Comparison of ENCODE assay signal across 9 mouse cellular contexts in the genomic region with DNA sequence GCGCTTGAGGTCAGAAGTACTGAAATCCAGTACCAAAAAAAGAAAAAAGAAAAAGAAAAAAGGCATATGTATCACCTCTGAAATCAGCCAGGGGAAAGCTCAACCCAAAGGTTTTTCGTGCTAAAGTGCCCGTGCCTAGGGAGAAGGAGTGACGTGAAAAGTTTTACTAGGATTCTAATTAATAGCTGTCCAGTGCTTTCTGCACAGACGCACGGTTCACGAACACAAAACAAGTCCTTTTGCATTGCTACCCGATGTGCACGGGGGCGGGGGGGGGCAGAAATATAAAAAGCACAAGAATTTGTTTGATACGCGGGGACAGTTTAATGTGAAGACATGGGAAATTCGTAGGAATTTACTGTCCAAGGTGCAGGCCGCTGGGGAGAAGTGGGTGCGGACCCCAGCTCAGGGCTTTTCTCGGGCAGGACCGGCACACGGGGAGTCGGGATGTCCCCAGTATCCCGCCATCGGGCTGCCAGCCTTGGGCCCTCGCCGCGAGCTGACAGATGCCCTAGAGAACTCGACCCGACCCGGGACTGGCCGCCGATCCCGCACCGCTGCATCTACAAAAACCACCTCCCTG. TPM values are rescaled to one million over a fixed set of nuclear protein-coding genes. Genes with fewer than 3 reads are reported as not detected.
A peak's percentile ranks its signal among the peaks of the same experiment; 100 is the strongest.
DNase-seq lines count a peak whose midpoint lies in the region; ATAC-seq and TF ChIP-seq lines count a peak whose summit lies in the region.
"Had no signal": no experiment of that assay in that cellular context is flagged by ENCODE, and none has a peak within 500 bp of the region (broad histone marks: within the 10 kb centered on the region; RNA-seq: fewer than 3 reads in every experiment).

No protein-coding gene starts in this region.

- in situ Hi-C loops in ES-E14 (cut with MboI; ENCODE audit: low sequenced_read_pairs in 2 of 2, unreplicated experiment in 2 of 2), result no loop called here

- intact Hi-C loops in left cerebral cortex, postnatal 25 days (cut with DNase I), result loop anchor here (5.0 kb wide), 1 partner anchor 48 kb away; a partner anchor contains a TSS

- H3K9me3 ChIP-seq in ES-E14 (ENCODE audit: control insufficient read depth, insufficient read depth, low read depth, low read length), result no peaks in the 10 kb centered on the region
- no peaks in the 10 kb centered on the region for H3K9me3 ChIP-seq in forebrain, embryonic 15.5 days
- no peaks in the 10 kb centered on the region for H3K9me3 ChIP-seq in limb, embryonic 14.5 days (ENCODE audit: control insufficient read depth, low read length)
- H3K9me3 ChIP-seq in stomach, embryonic 15.5 days, result no peaks in the 10 kb centered on the region

- DNase-seq in frontal cortex, postnatal 14 days (ENCODE audit: low spot score in 2 of 2), result no peak
- DNase-seq in ES-E14 (ENCODE audit: low read depth, low spot score), result no peak
- no peak for DNase-seq in limb, embryonic 14.5 days (ENCODE audit: low spot score)
- no peak for DNase-seq in c-Kit-positive CD71-positive TER-119-positive erythroid progenitor cells, embryonic 14.5 days (ENCODE audit: low spot score)
- no peak for DNase-seq in left cerebral cortex, postnatal 25 days (ENCODE audit: low spot score in 2 of 2)

- peak overlapping the region; percentile 80 for H3K4me2 ChIP-seq in forebrain, embryonic 15.5 days (replicated peaks)
- peak overlapping the region; percentile 75 for H3K4me2 ChIP-seq in limb, embryonic 14.5 days (replicated peaks; ENCODE audit: low read depth, low read length, severe bottlenecking)
- peak overlapping the region; percentile 70 for H3K4me2 ChIP-seq in stomach, embryonic 15.5 days

- 0 out of 2 replicates have a peak, but pooled peaks have one; percentile 95 for TF ChIP-seq POLR2A in limb, embryonic 14.5 days (IDR thresholded peaks at IDR 0.05; ENCODE audit: borderline replicate concordance, extremely low read depth, insufficient read depth, insufficient read length)

- peaks cover 0 to 4% of the 10 kb centered on the region in 2 experiments; a peak in 1 of 4 replicates for H3K4me1 ChIP-seq in ES-E14 (ENCODE audit: control insufficient read depth in 2 of 2, insufficient read depth in 2 of 2, low read length in 2 of 2, poor library complexity in 1 of 2)
- peaks cover 13% of the 10 kb centered on the region for H3K4me1 ChIP-seq in forebrain, embryonic 15.5 days
- H3K4me1 ChIP-seq in limb, embryonic 14.5 days (ENCODE audit: control insufficient read depth, insufficient read depth, low read length), result peaks cover 7% of the 10 kb centered on the region; the same call in 1 of the 2 replicates
- H3K4me1 ChIP-seq in stomach, embryonic 15.5 days, result no peaks in the 10 kb centered on the region

- peak overlapping the region; percentile 85 to 91 for H3K4me3 ChIP-seq in ES-E14 (ENCODE audit: insufficient read depth in 1 of 2, low read depth in 1 of 2, low read length in 2 of 2, poor library complexity in 1 of 2, severe bottlenecking in 1 of 2)
- H3K4me3 ChIP-seq in forebrain, embryonic 15.5 days, result peak overlapping the region; percentile 75
- peak overlapping the region; percentile 81 for H3K4me3 ChIP-seq in limb, embryonic 14.5 days (replicated peaks; ENCODE audit: low read length)
- H3K4me3 ChIP-seq in stomach, embryonic 15.5 days (replicated peaks), result peak overlapping the region; percentile 86

- H3K27me3 ChIP-seq in forebrain, embryonic 15.5 days, result no peaks in the 10 kb centered on the region
- H3K27me3 ChIP-seq in limb, embryonic 14.5 days (ENCODE audit: control insufficient read depth, insufficient read depth, low read length), result no peaks in the 10 kb centered on the region
- no peaks in the 10 kb centered on the region for H3K27me3 ChIP-seq in stomach, embryonic 15.5 days (replicated peaks)

- no peak overlapping the region for H3K27ac ChIP-seq in ES-E14 (ENCODE audit: insufficient read depth, low read depth, low read length, poor library complexity, severe bottlenecking)
- H3K27ac ChIP-seq in forebrain, embryonic 15.5 days (replicated peaks), result peak overlapping the region; percentile 39; the same call in 1 of the 2 replicates
- peak overlapping the region; percentile 56; the same call in 1 of the 2 replicates for H3K27ac ChIP-seq in limb, embryonic 14.5 days (replicated peaks; ENCODE audit: low read depth, low read length)
- H3K27ac ChIP-seq in stomach, embryonic 15.5 days, result no peak overlapping the region

- 1% methylated on average over 31 of the region's 31 CpGs for WGBS in forebrain, embryonic 15.5 days
- under 1% methylated on average over 31 of the region's 31 CpGs for WGBS in limb, embryonic 14.5 days
- 1% methylated on average over 31 of the region's 31 CpGs for WGBS in stomach, embryonic 15.5 days

- peak overlapping the region; percentile 93 for H3K9ac ChIP-seq in ES-E14 (ENCODE audit: insufficient read depth, low read depth, low read length, poor library complexity, severe bottlenecking)
- peak overlapping the region; percentile 91 for H3K9ac ChIP-seq in forebrain, embryonic 15.5 days (replicated peaks)
- H3K9ac ChIP-seq in limb, embryonic 14.5 days (ENCODE audit: low read depth, low read length, severe bottlenecking), result peak overlapping the region; percentile 93
- H3K9ac ChIP-seq in stomach, embryonic 15.5 days, result peak overlapping the region; percentile 62

- H3K36me3 ChIP-seq in ES-E14 (ENCODE audit: control insufficient read depth, insufficient read depth, low read length, poor library complexity, severe bottlenecking), result no peaks in the 10 kb centered on the region
- no peaks in the 10 kb centered on the region for H3K36me3 ChIP-seq in forebrain, embryonic 15.5 days
- H3K36me3 ChIP-seq in limb, embryonic 14.5 days (ENCODE audit: control insufficient read depth, insufficient read depth, low read length), result no peaks in the 10 kb centered on the region
- no peaks in the 10 kb centered on the region for H3K36me3 ChIP-seq in stomach, embryonic 15.5 days

- ATAC-seq in frontal cortex, adult (ENCODE audit: low TSS enrichment), result peak; percentile 22; the same call in 1 of the 2 replicates
- ATAC-seq in forebrain, embryonic 15.5 days (replicated peaks), result peak; percentile 73; the same call in 1 of the 2 replicates
- ATAC-seq in limb, embryonic 14.5 days (ENCODE audit: low FRiP score, low read depth), result no peak; the same call in 1 of the 2 replicates
- ATAC-seq in stomach, embryonic 15.5 days (ENCODE audit: insufficient read depth, low FRiP score, low read depth), result 0 out of 2 replicates have a peak, but pooled peaks have one; percentile 14

TF ChIP-seq in ES-E14, 5 proteins besides CTCF, POLR2A, EP300 and RAD21:
- TF ChIP-seq MAFK (IDR thresholded peaks at IDR 0.05; ENCODE audit: insufficient read depth, low read depth, low read length) (no peak), ZNF384 (IDR thresholded peaks at IDR 0.05; ENCODE audit: low read depth, low read length) (no peak), CHD2 (IDR thresholded peaks at IDR 0.05; ENCODE audit: low read depth, low read length) (no peak), ZC3H11A (IDR thresholded peaks at IDR 0.05; ENCODE audit: borderline replicate concordance, low read depth, low read length) (no peak)

RNA-seq across cellular contexts. Expression of a gene that starts 0.4 kb away (rescaled TPM):
- 1.2 and 1.6 TPM in 2 replicates for total RNA-seq in ES-E14 (2012; rRNA removed)
- 9.3 and 9.4 TPM in 2 replicates for polyA plus RNA-seq in forebrain, embryonic 15.5 days (2015; fragmentation: Nextera tagmentation; extraction: Ambion mirVana)
- 4.8 and 5.0 TPM in 2 replicates for polyA plus RNA-seq in limb, embryonic 14.5 days (2012; rRNA removed)
- polyA plus RNA-seq in limb, embryonic 14.5 days (2014; fragmentation: Nextera tagmentation; extraction: Ambion mirVana), result 3.8 and 4.6 TPM in 2 replicates
- polyA plus RNA-seq in stomach, embryonic 15.5 days (2015; fragmentation: Nextera tagmentation; extraction: Ambion mirVana), result 3.8 and 4.0 TPM in 2 replicates
- total RNA-seq in left cerebral cortex, postnatal 25 days (2021), result 1 to 10 TPM; 6.5 to 7.6 TPM

RNA-seq across cellular contexts. Expression of a gene that starts 38.8 kb away (rescaled TPM):
- total RNA-seq in ES-E14 (2012; rRNA removed), result 0.27 and 0.69 TPM in 2 replicates
- polyA plus RNA-seq in forebrain, embryonic 15.5 days (2015; fragmentation: Nextera tagmentation; extraction: Ambion mirVana), result not detected in 2 replicates
- not detected in 2 replicates for polyA plus RNA-seq in limb, embryonic 14.5 days (2012; rRNA removed)
- polyA plus RNA-seq in limb, embryonic 14.5 days (2014; fragmentation: Nextera tagmentation; extraction: Ambion mirVana), result not detected in 2 replicates
- not detected in 2 replicates for polyA plus RNA-seq in stomach, embryonic 15.5 days (2015; fragmentation: Nextera tagmentation; extraction: Ambion mirVana)
- total RNA-seq in left cerebral cortex, postnatal 25 days (2021), result not detected
- total RNA-seq: hematopoietic stem cell, adult 5-6 weeks had no signal

RNA-seq across cellular contexts. Expression of a gene that starts 45.8 kb away (rescaled TPM):
- 142 and 147 TPM in 2 replicates for total RNA-seq in ES-E14 (2012; rRNA removed)
- polyA plus RNA-seq in forebrain, embryonic 15.5 days (2015; fragmentation: Nextera tagmentation; extraction: Ambion mirVana), result 189 TPM in 2 replicates
- polyA plus RNA-seq in limb, embryonic 14.5 days (2012; rRNA removed), result 110 and 133 TPM in 2 replicates
- polyA plus RNA-seq in limb, embryonic 14.5 days (2014; fragmentation: Nextera tagmentation; extraction: Ambion mirVana), result 201 and 209 TPM in 2 replicates
- polyA plus RNA-seq in stomach, embryonic 15.5 days (2015; fragmentation: Nextera tagmentation; extraction: Ambion mirVana), result 177 and 185 TPM in 2 replicates
- total RNA-seq in left cerebral cortex, postnatal 25 days (2021), result 10 to 100 TPM; 80.0 to 87.2 TPM

RNA-seq across cellular contexts. Expression of a gene that starts 55.3 kb away (rescaled TPM):
- 25.1 and 32.3 TPM in 2 replicates for total RNA-seq in ES-E14 (2012; rRNA removed)
- 75.0 and 79.4 TPM in 2 replicates for polyA plus RNA-seq in forebrain, embryonic 15.5 days (2015; fragmentation: Nextera tagmentation; extraction: Ambion mirVana)
- 86.1 and 88.5 TPM in 2 replicates for polyA plus RNA-seq in limb, embryonic 14.5 days (2012; rRNA removed)
- polyA plus RNA-seq in limb, embryonic 14.5 days (2014; fragmentation: Nextera tagmentation; extraction: Ambion mirVana), result 114 and 117 TPM in 2 replicates
- 90.0 and 103 TPM in 2 replicates for polyA plus RNA-seq in stomach, embryonic 15.5 days (2015; fragmentation: Nextera tagmentation; extraction: Ambion mirVana)
- 10 to 100 TPM; 76.9 to 79.4 TPM for total RNA-seq in left cerebral cortex, postnatal 25 days (2021)

Comparison
In these comparisons a context has a peak if more than half of its experiments do, and no peak if none do; other contexts are left out.
1. H3K27ac ChIP-seq: peak in forebrain, embryonic 15.5 days (single experiment) and limb, embryonic 14.5 days (single experiment); none in ES-E14 (single experiment) and stomach, embryonic 15.5 days (single experiment).
2. Peak in every context shown above with its lines, with median percentiles within 50 percentile points of each other: H3K4me3 ChIP-seq, H3K9ac ChIP-seq and H3K4me2 ChIP-seq.